ENCODE assay signal across 14 mouse cellular contexts in the genomic region with DNA sequence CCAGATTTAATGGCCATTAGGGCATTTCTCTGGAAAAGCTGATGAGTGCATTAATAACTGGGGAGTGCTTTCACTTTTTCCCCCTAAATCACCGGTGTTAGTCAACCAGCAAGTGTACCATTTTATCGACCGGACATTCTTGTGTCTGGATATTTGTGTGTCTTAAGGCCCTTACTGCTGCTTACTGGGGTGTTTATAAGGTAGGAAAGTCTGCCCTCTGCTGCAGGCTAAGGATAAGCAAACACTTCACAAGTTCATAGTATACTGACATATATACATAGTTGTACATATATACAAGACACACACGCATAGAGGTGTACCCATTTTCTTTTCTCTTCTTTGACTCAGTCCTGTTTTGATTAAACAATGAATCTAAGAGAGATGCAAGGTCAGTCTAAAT. TPM values are rescaled to one million over a fixed set of nuclear protein-coding genes. Genes with fewer than 3 reads are reported as not detected.
DNase-seq lines count a peak whose midpoint lies in the region; ATAC-seq and TF ChIP-seq lines count a peak whose summit lies in the region.
"Had no signal": no experiment of that assay in that cellular context is flagged by ENCODE, and none has a peak within 500 bp of the region (broad histone marks: within the 10 kb centered on the region; RNA-seq: fewer than 3 reads in every experiment).

No protein-coding gene starts in this region.

- no peak overlapping the region for H3K4me2 ChIP-seq in hindbrain, embryonic 16.5 days (ENCODE audit: low read length)
- H3K4me2 ChIP-seq in lung, embryonic 14.5 days = no peak overlapping the region
- H3K4me2 ChIP-seq in limb, embryonic 14.5 days (replicated peaks; ENCODE audit: low read depth, low read length, severe bottlenecking) = no peak overlapping the region
- H3K4me2 ChIP-seq: liver, embryonic 12.5 days; neural tube, embryonic 13.5 days; stomach, embryonic 15.5 days had no signal

- peak; percentile 20 for DNase-seq in cerebellum, adult 9-10 months
- DNase-seq in cerebellum, adult 11-12 months = no peak
- no peak for DNase-seq in hindbrain, embryonic 10.5 days (ENCODE audit: low spot score)
- DNase-seq in lung, embryonic 14.5 days = no peak
- DNase-seq in lung, postnatal 4 days = no peak
- DNase-seq in limb, embryonic 14.5 days (ENCODE audit: low spot score) = peak; percentile 45
- DNase-seq in spleen, postnatal 10 days (ENCODE audit: low spot score in 2 of 2) = no peak
- DNase-seq: adrenal gland, postnatal 25 days; B cell, adult 2 months had no signal

- TF ChIP-seq POLR2A in limb, embryonic 14.5 days (IDR thresholded peaks at IDR 0.05; ENCODE audit: borderline replicate concordance, extremely low read depth, insufficient read depth, insufficient read length) = no peak

- no peak overlapping the region for H3K27ac ChIP-seq in hindbrain, embryonic 16.5 days (ENCODE audit: low read depth, low read length)
- H3K27ac ChIP-seq in hindbrain, embryonic 10.5 days = no peak overlapping the region
- H3K27ac ChIP-seq in lung, embryonic 14.5 days (ENCODE audit: low read depth) = no peak overlapping the region
- no peak overlapping the region for H3K27ac ChIP-seq in limb, embryonic 14.5 days (replicated peaks; ENCODE audit: low read depth, low read length)
- H3K27ac ChIP-seq: liver, embryonic 12.5 days; neural tube, embryonic 13.5 days; stomach, embryonic 15.5 days had no signal

- peak; percentile 38 for TF ChIP-seq CTCF in lung, embryonic 14.5 days (IDR thresholded peaks at IDR 0.05; ENCODE audit: low read depth)

- no peaks in the 10 kb centered on the region for H3K27me3 ChIP-seq in hindbrain, embryonic 16.5 days (replicated peaks; ENCODE audit: control insufficient read depth, insufficient read depth, low read length)
- H3K27me3 ChIP-seq in hindbrain, embryonic 10.5 days (ENCODE audit: insufficient read depth, poor library complexity, severe bottlenecking) = no peaks in the 10 kb centered on the region
- no peaks in the 10 kb centered on the region for H3K27me3 ChIP-seq in lung, embryonic 14.5 days (ENCODE audit: insufficient read depth, low read length)
- H3K27me3 ChIP-seq in limb, embryonic 14.5 days (ENCODE audit: control insufficient read depth, insufficient read depth, low read length) = 0 out of 2 replicates have a peak, but pooled peaks cover 4% of the 10 kb centered on the region
- H3K27me3 ChIP-seq: liver, embryonic 12.5 days; neural tube, embryonic 13.5 days; stomach, embryonic 15.5 days had no signal

- H3K36me3 ChIP-seq in hindbrain, embryonic 16.5 days (ENCODE audit: control insufficient read depth, insufficient read depth, low read length) = no peaks in the 10 kb centered on the region
- H3K36me3 ChIP-seq in hindbrain, embryonic 10.5 days = no peaks in the 10 kb centered on the region
- H3K36me3 ChIP-seq in lung, embryonic 14.5 days (ENCODE audit: insufficient read depth) = no peaks in the 10 kb centered on the region
- no peaks in the 10 kb centered on the region for H3K36me3 ChIP-seq in limb, embryonic 14.5 days (ENCODE audit: control insufficient read depth, insufficient read depth, low read length)
- H3K36me3 ChIP-seq: liver, embryonic 12.5 days; neural tube, embryonic 13.5 days; stomach, embryonic 15.5 days had no signal

- H3K4me1 ChIP-seq in hindbrain, embryonic 16.5 days (ENCODE audit: control insufficient read depth, insufficient read depth, low read depth, low read length) = no peaks in the 10 kb centered on the region
- H3K4me1 ChIP-seq in hindbrain, embryonic 10.5 days (replicated peaks) = peaks cover 7% of the 10 kb centered on the region
- H3K4me1 ChIP-seq in lung, embryonic 14.5 days (ENCODE audit: insufficient read depth) = no peaks in the 10 kb centered on the region
- H3K4me1 ChIP-seq in limb, embryonic 14.5 days (ENCODE audit: control insufficient read depth, insufficient read depth, low read length) = peaks cover 27% of the 10 kb centered on the region
- H3K4me1 ChIP-seq: liver, embryonic 12.5 days; stomach, embryonic 15.5 days had no signal

- no peaks in the 10 kb centered on the region for H3K9me3 ChIP-seq in hindbrain, embryonic 16.5 days (ENCODE audit: control insufficient read depth, low read length)
- H3K9me3 ChIP-seq in hindbrain, embryonic 10.5 days = no peaks in the 10 kb centered on the region
- H3K9me3 ChIP-seq in lung, embryonic 14.5 days (ENCODE audit: low read depth, low read length) = no peaks in the 10 kb centered on the region
- H3K9me3 ChIP-seq in limb, embryonic 14.5 days (ENCODE audit: control insufficient read depth, low read length) = no peaks in the 10 kb centered on the region
- H3K9me3 ChIP-seq: liver, embryonic 12.5 days; neural tube, embryonic 13.5 days; stomach, embryonic 15.5 days had no signal

- peak; percentile 45; the same call in 1 of the 2 replicates for ATAC-seq in hindbrain, embryonic 16.5 days
- no peak for ATAC-seq in lung, embryonic 14.5 days (ENCODE audit: insufficient read depth)
- ATAC-seq in limb, embryonic 14.5 days (ENCODE audit: low FRiP score, low read depth) = peak; percentile 30; the same call in 1 of the 2 replicates
- ATAC-seq: forebrain, embryonic 16.5 days; liver, embryonic 12.5 days had no signal

- WGBS in hindbrain, embryonic 16.5 days = 70% methylated on average over 4 of the region's 4 CpGs
- WGBS in hindbrain, embryonic 10.5 days = 91% methylated on average over 4 of the region's 4 CpGs
- 68% methylated on average over 4 of the region's 4 CpGs for WGBS in lung, embryonic 14.5 days
- WGBS in limb, embryonic 14.5 days = 31% methylated on average over 4 of the region's 4 CpGs

- no peak overlapping the region for H3K4me3 ChIP-seq in hindbrain, embryonic 16.5 days (ENCODE audit: low read length)
- H3K4me3 ChIP-seq in hindbrain, embryonic 10.5 days = no peak overlapping the region
- no peak overlapping the region for H3K4me3 ChIP-seq in lung, embryonic 14.5 days (ENCODE audit: low read depth, low read length)
- H3K4me3 ChIP-seq in limb, embryonic 14.5 days (replicated peaks; ENCODE audit: low read length) = no peak overlapping the region
- H3K4me3 ChIP-seq: liver, embryonic 12.5 days; neural tube, embryonic 13.5 days; stomach, embryonic 15.5 days had no signal

- no peak overlapping the region for H3K9ac ChIP-seq in hindbrain, embryonic 16.5 days (ENCODE audit: low read depth, low read length)
- no peak overlapping the region for H3K9ac ChIP-seq in lung, embryonic 14.5 days
- no peak overlapping the region for H3K9ac ChIP-seq in limb, embryonic 14.5 days (ENCODE audit: low read depth, low read length, severe bottlenecking)
- H3K9ac ChIP-seq: liver, embryonic 12.5 days; neural tube, embryonic 13.5 days; stomach, embryonic 15.5 days had no signal

RNA-seq across cellular contexts. Expression of a gene that starts 55.7 kb away (rescaled TPM):
- polyA plus RNA-seq in hindbrain, embryonic 16.5 days (2015; fragmentation: Nextera tagmentation; extraction: Ambion mirVana) = 0.31 and 0.38 TPM in 2 replicates
- polyA plus RNA-seq in hindbrain, embryonic 10.5 days (2016; fragmentation: Nextera tagmentation; extraction: Ambion mirVana) = 0.86 and 1.7 TPM in 2 replicates
- polyA plus RNA-seq in lung, embryonic 14.5 days (2014; fragmentation: Nextera tagmentation; extraction: Ambion mirVana) = 0.03 TPM in 1 of 2 replicates, not detected in the other
- 0.53 and 0.60 TPM in 2 replicates for polyA plus RNA-seq in limb, embryonic 14.5 days (2012; rRNA removed)
- 0.84 and 1.4 TPM in 2 replicates for polyA plus RNA-seq in limb, embryonic 14.5 days (2014; fragmentation: Nextera tagmentation; extraction: Ambion mirVana)
- polyA plus RNA-seq: liver, embryonic 12.5 days had no signal

Comparison
In these comparisons a context has a peak if more than half of its experiments do, and no peak if none do; other contexts are left out.
1. DNase-seq: peak in cerebellum, adult 9-10 months (single experiment) and limb, embryonic 14.5 days (single experiment); none in cerebellum, adult 11-12 months (single experiment), hindbrain, embryonic 10.5 days (single experiment), lung, embryonic 14.5 days (single experiment), lung, postnatal 4 days (0 of 2) and spleen, postnatal 10 days (0 of 2).